Mouse (Mus musculus) left cerebral cortex, adult 11 months (tissue): ENCODE measurements at regions not wholly inside any gene's neighbourhood (a gene's known extent, or its start where the extent isn't known, plus 50 kb on each side); places are given as distances from the start of the nearest gene placed in this dataset.

Source experiments
- DNase-seq: peaks from one replicate; pipeline ENCODE4 v3.0.0; 2022; ENCODE audit warnings: low spot score

DNA sequence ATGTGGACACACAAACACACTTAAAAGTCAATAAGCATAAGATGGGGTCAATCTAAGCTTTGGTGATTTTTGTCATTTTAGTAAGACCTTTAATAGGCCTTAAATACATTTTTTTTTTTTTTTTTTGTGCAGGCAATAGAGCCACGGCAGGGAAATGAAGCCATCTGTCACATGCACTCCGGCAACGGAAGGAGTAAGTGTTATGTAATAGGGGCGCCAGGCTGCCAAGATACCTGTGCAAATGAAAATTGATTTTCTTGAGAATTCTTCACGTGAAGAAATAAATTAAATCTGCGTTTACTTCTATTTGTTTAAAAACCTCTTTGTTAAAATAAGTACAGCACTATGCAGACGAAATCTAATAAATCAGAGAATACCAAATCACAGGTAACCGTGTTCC is 54.6 kb upstream of the Card11 start:
- no peak for DNase-seq

DNA sequence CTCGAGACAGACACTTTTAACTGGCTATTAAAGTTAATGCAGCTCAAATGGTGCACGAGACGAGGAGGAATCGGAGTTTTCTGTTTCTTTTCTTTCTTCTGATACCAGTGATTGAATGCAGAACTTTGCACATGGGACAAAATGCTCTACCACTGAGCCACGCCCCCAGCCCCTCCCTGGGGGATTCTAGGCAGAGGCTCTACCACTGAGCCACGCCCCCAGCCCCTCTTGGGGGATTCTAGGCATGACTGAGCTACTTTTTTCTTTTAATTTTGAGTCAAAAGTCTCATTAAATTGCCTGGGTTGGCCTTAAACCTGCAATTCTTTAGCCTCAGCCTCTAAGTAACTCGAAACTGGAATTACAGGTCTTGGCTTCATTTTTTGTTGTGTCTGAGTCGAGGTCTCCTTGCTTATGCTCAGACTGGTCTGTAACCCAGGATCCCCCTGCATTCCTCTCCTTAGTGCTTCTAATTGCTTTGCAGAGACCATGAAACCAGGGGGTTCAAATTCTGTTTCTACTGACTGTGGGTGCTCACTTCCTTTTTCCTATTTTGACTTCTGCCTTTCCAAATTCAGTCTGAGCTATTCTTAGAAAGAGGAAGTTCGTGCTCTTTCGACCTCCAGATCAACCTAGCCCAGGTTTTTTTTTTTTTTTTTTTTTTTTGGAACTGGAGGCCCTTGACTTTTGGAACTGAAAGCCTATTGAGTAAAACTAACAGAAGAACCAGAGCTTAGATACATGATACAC is 55.4 kb upstream of the Card11 start:
- no peak for DNase-seq

DNA sequence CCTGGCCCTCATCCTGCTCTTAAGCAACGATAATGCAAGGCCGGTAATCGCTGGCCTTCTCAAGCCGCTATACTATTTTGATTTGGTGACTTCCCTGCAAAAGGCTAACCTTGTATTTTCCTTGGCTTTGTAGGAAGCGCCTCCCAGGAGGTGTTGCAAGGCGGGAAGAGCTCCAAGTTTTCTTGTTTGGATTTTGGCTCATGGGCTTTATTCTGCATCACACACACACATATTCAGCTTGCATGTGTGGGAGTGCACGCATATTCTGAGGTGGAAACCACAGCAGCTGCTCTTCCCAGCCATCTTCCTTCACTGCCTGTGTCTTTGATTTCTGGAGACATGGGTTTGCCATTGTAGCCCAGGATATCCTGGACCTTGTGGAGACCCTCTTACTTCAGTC is 57.8 kb upstream of the Card11 start:
- DNase-seq = no peak

DNA sequence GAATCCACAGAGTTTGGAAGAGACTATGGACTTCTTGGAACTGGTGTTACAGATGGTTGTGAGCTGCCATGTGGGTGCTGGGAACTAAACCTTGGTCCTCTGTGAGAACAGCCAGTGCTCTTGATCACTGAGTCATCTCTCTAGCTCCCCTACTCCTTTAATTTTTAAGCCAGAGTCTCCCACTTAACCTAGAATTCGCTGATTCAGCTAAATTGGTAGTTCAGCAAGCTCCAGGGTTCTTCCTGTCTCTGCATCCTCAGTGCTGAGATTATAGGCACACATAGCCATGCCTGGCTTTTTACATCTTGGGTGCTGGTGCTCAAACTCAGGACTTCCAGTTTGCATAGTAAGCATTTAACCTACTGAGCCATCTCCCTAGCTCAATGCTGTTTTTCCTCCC is 58.5 kb upstream of the Card11 start:
- no peak for DNase-seq

DNA sequence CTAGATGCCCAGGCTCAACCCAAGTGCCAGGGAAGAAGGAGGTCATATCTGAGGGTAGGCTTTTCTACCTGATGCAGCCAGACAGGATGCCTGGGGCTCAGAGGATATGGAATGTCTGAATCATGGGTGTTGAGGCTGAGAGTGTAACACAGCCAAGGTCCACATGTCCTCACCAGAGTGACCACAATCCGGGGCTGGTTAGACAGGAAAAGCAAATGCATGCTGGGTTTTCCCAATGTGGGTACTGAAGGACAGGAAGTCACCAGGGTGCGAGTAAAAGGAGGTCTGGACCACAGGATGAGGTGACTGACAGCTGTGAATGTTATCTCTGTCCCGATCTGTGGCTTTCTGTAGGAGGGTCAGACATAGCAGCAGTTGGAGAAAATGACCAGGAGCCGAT is 61.8 kb upstream of the Card11 start:
- no peak for DNase-seq

DNA sequence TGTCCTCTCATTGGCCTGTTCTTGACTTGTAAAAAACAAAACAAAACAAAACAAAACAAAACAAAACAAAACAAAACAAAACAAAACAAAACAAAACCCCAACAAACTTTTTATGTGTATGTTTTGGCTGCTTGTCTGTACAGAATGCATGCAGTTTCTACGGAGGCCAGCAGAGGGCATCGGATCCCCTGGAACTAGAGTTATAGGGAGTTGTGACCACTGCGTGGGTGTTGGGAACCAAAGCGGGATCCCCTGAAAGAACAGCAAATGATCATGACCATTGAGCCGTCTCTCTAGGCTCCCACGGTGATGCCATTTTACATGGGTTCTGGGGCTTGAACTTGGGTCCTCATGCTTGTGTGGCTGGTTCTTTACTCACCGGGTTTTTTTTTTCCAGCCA is 67.2 kb upstream of the Card11 start:
- no peak for DNase-seq

DNA sequence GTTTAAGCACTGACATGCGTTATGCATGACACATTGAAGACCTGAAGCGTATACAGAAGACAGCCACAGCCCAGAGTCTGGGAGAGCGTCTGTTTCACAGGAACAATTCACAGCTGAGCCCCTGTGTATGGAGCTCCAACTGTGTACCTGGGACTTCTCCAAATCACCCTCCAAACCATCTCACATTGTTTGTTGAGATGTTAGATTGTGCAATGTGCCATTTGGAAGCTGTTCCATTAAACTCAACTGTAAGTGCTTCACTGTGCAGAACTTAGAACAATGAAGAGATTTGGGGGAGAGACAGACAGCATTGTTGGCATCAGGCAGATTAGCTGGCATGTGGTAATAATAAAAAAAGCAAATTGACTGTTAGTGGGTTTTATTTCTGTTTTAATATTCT is 74.1 kb upstream of the Card11 start:
- DNase-seq = no peak

DNA sequence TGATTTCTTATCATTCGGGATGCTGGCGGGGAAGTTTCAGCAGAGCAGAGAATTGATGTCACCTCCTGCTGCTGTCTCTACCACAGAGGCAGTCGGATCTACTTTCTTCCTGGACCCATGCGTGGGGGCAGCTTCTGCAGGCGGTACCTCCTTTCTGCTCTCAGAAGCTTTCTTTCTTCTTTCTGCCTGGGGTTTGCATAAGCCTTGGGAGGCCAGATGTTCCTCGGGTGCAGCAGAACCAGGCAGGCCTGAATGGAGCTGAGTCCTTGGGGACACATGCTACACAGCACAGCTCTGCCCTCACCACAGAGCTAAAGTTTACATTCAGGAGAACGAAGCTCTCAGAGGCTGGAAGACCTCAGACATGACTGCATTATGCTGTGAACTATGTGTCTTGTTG is 75.8 kb upstream of the Card11 start:
- DNase-seq = no peak

DNA sequence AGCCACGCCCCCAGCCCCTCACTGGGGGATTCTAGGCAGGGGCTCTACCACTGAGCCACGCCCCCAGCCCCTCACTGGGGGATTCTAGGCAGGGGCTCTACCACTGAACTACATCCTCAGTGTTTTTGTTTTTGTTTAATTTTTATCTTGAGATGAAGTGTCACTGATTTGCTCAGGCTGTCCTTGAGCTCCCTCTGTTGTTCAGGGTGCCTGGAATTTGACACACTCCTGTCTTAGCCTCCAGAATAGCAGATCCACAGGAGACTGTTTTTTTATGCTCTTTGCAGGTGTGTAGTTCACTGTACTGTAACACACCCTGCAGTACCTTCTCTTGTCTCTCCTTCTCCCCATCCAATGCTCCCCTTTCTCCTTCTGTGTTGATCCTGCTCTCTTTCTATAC is 76.6 kb upstream of the Card11 start:
- DNase-seq = no peak

DNA sequence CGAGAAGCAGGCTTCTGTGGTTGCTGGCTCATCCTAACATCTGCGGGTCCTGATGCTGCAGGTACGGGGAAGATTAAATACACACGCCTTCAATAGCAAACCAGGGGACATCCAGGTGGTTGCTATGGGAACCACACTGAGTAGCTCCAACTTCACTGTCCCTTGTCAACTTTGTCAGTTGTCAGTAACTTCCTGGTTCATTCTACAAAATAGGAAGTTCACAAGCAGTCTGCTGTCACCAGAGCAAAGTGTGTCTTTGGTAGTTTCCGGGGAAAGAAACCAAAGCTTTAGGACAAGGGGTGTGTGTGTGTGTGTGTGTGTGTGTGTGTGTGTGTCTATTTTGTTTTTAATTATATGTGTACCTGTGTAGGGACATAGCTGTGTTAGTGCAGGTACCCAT is 80.5 kb upstream of the Card11 start:
- DNase-seq = no peak

DNA sequence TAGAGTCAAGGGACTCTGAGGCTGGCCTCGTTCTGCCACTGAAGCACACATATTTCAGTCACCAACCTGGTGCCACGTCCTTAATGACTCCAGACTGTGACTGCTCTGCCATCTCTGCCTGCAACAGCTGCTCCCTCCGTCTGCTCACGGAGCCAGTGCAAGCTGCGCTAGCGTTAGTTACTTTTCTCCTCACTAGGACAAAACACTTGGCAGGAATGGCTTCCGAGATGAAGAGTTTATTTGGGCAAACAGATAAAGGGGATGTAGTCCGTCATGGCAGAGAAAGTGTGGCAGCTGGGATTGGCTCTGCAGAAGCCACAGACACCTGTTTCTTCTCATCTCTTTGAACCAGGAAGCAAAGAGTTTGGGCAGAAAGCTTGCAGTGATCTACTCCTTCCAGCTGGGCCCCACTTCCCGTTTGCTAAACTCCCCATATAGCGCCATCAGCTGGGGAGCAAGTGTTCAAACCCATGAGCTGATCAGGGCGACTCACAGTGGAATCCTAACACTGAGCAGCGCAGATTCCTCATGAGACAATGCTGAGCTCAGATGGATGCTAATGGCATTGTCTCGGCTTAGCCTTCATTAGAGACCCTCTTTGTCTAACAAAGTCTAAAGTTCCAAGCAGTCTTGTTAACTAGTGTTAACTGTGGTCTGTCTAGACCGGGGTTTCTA is 83.8 kb upstream of the Card11 start:
- no peak for DNase-seq

DNA sequence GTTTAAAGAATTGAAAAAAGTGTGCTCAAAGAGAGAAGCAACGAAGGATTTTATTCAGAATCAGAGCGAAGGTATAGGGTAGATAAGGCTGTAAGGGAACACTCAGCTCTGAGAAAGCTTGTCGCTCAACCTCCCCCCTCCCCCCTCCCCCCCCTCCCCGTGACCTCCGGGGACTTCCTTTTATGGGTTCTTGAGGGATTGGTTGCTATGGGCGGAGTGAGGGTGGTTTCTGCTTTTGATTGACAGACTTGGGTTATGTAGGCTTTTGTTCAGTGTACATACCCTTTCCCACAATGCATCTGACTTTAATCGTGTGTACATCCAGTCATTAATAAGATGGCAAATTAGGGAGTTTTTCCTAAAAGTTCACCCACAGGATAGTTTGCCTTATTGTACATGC is 84.4 kb upstream of the Card11 start:
- no peak for DNase-seq

DNA sequence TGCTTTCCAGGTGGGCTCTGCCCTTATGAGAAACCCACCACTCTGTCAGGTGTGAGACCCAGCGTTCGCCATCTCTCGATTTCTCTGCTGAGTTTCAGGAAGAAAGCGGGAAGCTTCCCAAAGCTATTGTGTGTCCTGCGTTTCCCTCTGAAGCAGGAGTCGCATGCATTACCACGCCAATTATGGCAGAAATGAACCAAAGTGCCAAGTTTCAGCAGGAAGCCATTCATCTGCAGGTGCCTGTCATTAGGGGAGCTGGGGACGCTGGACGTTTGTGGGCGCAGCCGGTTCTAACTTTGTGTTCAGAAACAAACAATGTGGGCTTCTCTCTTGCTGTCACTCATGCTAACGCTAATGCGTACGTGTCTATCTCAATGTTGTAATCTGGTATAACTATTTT is 91.3 kb upstream of the Card11 start:
- no peak for DNase-seq

DNA sequence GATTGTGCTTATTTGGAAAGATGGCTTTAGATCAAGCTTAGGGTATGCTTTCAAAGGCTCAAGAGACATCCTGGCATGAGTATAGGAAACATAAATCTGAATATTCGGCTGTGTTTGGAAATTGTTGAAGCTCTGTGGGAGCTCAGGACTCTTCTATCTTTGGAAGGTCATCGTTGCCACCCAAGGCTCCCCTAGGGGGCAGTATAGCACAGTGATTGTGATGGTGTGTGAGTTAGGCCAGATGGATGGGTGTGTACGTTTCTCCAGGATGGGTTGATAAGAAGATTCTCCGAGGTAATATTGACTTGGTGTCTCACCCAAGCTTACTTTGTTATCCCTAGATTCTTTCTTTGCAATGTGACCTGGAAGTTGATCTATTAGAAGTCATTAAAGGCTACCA is 93.3 kb upstream of the Card11 start:
- peak; percentile 40 for DNase-seq

DNA sequence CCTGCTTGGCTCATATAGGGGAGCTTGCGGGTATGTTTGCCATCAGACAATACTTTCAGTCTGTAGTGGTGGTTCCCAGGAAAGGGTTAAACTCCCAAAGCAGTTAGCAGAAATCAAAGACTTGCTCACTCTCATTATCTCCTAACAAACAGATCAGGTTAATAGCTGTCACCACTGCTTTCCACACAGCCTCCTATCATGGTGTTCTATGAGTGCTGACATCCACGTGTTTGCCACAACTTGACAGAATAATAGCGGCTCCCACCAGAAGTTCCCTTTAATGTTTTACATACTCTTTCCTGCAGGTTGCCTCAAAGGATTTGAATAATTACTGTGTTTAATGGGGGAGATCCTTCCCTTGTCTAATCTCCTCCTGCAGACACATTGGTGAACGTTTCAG is 97.5 kb upstream of the Card11 start:
- no peak for DNase-seq

DNA sequence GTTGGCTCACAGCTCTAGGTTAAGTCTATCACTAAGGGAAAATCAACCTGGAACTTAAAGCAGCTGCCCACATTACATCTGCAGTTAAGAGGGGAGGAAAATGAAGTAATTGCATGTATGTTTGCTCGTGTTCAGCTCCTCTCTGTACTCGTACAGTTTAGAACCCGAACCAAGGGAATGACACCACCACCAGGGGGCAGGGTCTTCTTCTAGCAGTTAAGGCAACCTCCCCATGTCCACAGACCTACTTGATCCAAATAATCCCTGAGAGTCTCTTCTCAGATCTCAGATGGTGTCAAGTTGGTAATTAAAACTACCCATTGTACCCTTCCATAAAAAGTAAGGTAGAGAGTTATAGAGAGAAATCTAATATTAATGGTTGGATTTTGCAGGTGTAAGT is 111.3 kb upstream of the Card11 start:
- no peak for DNase-seq

DNA sequence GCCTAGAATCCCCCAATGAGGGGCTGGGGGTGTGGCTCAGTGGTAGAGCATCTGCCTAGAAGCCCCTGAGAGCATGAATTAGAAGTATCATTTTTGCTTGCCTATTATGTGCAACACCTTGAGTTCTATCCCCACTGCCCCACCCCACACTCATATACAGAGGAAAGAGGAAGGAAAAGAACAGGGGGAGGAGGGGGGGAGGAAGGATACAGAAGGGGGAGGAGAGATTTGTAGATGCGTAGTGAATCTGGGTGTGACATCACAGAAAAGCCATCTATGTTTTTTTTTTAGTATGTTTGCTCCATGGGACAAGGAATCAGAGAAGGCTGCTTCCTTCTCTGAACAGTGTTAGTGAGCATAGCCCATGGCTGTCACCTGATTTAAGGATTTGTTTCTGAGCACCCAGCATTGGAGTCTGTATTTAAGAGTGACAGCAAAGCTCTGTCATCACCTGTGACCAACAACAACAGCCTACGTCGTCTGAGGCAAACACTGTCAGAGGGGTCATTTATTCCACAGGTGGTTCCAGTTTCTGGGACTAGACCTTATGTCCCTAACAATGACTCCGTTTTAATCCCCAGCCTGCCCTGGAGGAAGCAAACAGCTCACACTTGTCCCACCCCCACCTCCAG is 115.0 kb upstream of the Card11 start:
- no peak for DNase-seq

DNA sequence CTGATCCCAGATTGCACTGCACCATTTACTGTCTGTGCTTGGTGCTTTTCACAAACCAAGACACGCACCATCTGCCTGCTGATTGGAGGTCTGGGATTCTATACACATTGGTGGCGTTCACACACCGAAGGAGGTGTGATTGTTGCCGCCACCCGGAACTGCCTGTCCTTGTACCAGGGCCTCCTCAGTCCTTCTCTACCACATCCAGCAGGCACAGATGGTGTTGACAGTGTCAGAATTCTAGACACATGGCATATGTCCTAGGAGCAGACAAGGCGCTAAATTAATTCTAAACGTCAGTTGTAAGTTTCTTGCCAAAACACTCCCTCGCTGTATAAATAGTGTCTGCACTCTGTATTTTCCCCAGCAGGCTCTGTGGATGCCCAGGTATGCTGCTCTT is 115.6 kb upstream of the Card11 start:
- peak; percentile 76 for DNase-seq

DNA sequence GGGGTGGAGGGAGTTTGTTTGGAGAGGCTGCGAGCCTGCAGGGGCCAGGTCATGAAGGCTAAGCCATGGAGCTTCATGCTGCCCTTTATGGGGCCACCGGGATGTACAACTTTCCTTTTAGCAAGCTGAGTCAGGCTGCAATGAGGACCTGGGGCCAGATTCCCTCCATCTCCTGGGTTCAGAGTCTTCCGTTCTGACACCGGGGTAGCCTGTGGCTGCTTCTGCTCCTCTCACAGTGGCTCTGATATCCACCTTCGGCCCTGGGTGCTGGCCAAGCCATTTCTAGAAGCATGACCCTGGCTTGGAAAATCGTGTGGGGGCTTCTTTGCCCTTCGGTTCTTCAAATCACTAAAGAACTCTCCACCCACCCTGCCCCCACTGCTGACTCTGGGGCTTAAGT is 115.4 kb upstream of the Sdk1 start:
- DNase-seq = no peak

DNA sequence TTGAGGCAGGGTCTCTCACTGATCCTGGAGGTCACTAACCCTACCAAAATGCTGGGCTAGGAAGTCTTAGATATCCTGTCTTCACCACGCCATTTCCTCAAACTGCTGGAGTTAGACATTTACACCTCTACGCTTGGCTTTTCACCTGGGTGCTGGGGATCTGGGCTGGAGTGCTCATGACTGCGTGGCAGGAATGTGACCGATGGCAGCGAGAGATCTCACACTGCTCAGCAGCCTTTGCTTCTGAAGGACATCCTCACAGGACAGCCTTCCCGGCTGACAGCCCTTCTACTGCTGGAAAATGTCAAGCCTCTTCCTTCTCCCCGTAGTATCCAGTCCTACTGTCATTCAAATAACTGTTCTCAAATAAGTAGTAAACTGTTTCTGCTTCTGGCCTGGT is 114.8 kb upstream of the Sdk1 start:
- DNase-seq = no peak

DNA sequence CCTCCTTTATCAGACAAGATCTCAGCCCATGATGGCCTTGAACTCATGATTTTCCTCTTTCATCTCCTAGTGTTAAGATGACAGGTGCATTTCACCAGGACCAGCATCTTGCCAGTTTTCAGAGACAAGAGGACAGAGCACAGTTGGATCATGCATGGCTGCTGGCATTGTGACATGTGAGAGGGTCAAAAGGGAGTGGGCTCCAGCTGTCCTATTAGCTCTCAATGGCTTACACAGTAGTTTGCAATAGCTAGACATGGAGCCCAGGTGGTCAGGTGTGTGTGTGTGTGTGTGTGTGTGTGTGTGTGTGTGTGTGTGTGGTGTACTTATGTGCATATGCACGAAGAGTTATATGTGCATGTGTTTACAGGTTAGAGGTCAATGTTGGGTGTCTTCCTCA is 110.3 kb upstream of the Sdk1 start:
- no peak for DNase-seq

DNA sequence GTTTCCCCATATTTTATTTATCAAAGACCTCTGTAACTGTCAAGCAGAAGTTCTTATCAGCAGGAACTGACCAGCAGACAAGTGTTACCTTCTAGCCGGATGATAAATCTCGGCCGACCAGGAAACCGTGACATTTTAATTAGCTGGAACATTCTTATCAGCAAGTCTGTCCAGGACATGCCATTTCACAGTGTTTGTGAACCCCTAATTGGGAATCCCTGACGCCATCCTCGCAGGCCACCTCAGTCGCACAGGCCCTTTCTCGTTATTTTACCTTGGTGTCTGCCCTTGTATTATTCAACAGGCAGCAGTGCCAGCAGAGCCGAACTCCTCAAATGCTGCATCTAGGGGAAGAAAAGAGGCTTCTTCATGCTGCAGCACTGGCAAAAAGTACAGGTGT is 109.4 kb upstream of the Sdk1 start:
- DNase-seq = no peak

DNA sequence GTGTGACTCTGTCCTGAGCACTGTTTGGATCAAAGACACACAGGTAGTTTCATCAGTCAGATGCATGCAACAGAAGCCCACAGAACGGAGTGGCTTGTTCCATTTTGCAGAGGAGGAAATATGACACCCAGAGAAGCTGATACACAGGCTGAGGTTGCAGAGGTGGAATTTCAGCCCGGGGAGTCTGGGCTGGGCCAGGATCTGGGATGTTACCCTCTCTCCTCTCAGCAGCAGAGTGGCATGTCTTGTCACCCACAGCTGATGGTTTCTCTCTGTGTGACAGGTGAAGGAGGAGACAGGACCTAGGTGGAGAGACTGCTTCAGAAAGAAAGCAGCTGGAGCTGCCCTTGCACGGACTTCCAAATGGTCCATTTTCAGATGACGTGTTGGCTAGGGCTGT is 105.1 kb upstream of the Sdk1 start:
- DNase-seq = no peak

DNA sequence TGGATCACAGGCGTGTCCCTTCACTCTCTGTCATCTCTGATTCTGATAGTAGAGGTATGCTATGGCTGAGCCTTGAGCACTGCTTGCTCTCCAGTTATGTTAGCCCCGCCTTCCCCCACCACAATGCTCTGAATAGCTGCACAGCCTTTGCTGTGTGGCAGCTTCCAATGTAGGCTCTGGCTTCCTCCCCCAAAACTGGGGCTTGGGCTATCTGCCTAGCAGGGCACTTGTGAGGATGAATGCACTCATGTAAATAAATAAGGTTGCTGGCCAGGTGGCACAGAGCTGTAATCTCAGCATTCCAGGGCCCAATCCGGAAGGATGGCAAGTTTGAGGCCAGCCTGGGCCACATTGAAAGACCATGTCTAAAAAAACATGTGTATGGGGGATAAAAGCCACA is 103.6 kb upstream of the Sdk1 start:
- no peak for DNase-seq
